28 mouse cellular contexts compared by ENCODE assay signal in the genomic region with DNA sequence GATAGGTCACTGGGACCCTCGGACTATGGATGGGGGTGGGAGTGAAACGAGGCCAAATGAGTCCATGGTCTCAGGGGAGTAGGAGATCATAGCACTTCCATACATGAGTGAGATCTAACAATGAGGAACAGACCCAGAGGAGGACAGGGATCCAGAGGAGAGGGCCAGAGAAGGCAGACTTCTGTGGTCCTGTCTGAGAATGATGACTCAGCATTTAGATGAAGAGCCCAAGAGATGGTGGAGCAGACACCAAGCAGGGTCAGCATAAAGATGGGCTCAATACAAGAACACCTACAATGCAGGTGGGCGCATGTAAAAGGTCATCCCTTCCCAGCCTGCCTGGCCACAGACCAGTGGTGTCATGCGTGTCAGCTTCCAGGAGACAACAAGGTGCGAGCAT. TPM values are rescaled to one million over a fixed set of nuclear protein-coding genes. Genes with fewer than 3 reads are reported as not detected.
"Had no signal": no experiment of that assay in that cellular context is flagged by ENCODE, and none has a peak within 500 bp of the region (broad histone marks: within the 10 kb centered on the region; RNA-seq: fewer than 3 reads in every experiment).

No protein-coding gene starts in this region.

- H3K36me3 ChIP-seq: embryonic facial prominence, embryonic 10.5 days; embryonic facial prominence, embryonic 12.5 days; embryonic facial prominence, embryonic 13.5 days; embryonic facial prominence, embryonic 15.5 days; forebrain, embryonic 12.5 days; heart, embryonic 10.5 days had no signal

- H3K4me3 ChIP-seq: embryonic facial prominence, embryonic 10.5 days; embryonic facial prominence, embryonic 12.5 days; embryonic facial prominence, embryonic 13.5 days; embryonic facial prominence, embryonic 15.5 days; erythroblast, embryonic 14.5 days; forebrain, embryonic 12.5 days; forebrain, embryonic 13.5 days; gastrocnemius, adult 2 months; heart, adult 2 months; heart, embryonic 10.5 days had no signal

- H3K27ac ChIP-seq: embryonic facial prominence, embryonic 10.5 days; embryonic facial prominence, embryonic 12.5 days; embryonic facial prominence, embryonic 13.5 days; embryonic facial prominence, embryonic 15.5 days; forebrain, embryonic 12.5 days; forebrain, embryonic 13.5 days; gastrocnemius, adult 2 months; heart, adult 2 months; heart, embryonic 10.5 days had no signal

- H3K9ac ChIP-seq: embryonic facial prominence, embryonic 12.5 days; embryonic facial prominence, embryonic 13.5 days; embryonic facial prominence, embryonic 15.5 days; forebrain, embryonic 12.5 days; forebrain, embryonic 13.5 days; forebrain, postnatal 0 days had no signal

- ATAC-seq: forebrain, embryonic 13.5 days; forebrain, embryonic 14.5 days; forebrain, embryonic 16.5 days; forebrain, postnatal 0 days had no signal

- H3K4me2 ChIP-seq: embryonic facial prominence, embryonic 12.5 days; embryonic facial prominence, embryonic 13.5 days; embryonic facial prominence, embryonic 15.5 days; forebrain, embryonic 12.5 days; forebrain, embryonic 13.5 days had no signal

- DNase-seq: cerebellum, adult 9-10 months; cerebellum, adult 9-11 months; cerebellum, postnatal 10 days; cerebellum, postnatal 14 days; cerebellum, postnatal 25 days; cerebellum, postnatal 36 days; embryo, embryonic 11 days; forebrain, postnatal 0 days; gastrocnemius, adult 2 months; gastrocnemius, postnatal 10 days; gastrocnemius, postnatal 14 days; gastrocnemius, postnatal 25 days; gastrocnemius, postnatal 36 days; heart, adult 11 months; heart, adult 18-20 months; heart, adult 2 months had no signal

- H3K27me3 ChIP-seq: embryonic facial prominence, embryonic 12.5 days; embryonic facial prominence, embryonic 15.5 days; forebrain, embryonic 12.5 days; forebrain, embryonic 13.5 days had no signal

- H3K4me1 ChIP-seq: embryonic facial prominence, embryonic 12.5 days; embryonic facial prominence, embryonic 15.5 days had no signal

- H3K9me3 ChIP-seq: embryonic facial prominence, embryonic 10.5 days; embryonic facial prominence, embryonic 12.5 days; embryonic facial prominence, embryonic 13.5 days; embryonic facial prominence, embryonic 15.5 days; forebrain, embryonic 12.5 days; forebrain, embryonic 13.5 days; heart, embryonic 10.5 days had no signal

RNA-seq across cellular contexts. Expression of gene Afdn, which starts 40.2 kb away (rescaled TPM):
- polyA plus RNA-seq: erythroblast, embryonic 14.5 days had no signal

RNA-seq across cellular contexts. Expression of gene Tcte2, which starts 41.4 kb away (rescaled TPM):
- total RNA-seq: common myeloid progenitor, adult 5-6 weeks; granulocyte monocyte progenitor cell, adult 5-6 weeks had no signal
- polyA plus RNA-seq: erythroblast, embryonic 14.5 days had no signal
